Mouse (Mus musculus): Measurements from ENCODE around the gene Cadm1.

DNA sequence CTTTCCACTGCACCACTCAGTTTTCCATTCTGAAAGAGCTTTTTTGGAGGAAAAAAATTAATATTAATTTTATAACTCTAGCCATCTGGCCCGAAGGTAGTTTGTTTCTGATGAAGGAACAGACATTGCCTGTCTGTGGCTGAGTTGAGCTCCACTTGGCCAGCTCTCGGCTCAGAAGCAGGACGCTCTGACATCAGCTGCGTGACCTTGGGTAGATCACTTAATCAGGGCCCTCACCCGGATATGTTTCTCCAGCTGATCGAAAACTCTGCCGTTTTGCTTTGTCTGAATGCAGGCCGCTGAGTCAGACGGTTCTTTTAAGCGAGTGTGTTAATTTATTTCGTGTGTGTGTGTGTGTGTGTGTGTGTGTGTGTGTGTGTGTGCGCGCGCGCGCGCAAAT lies 23.1 kb upstream of the Cadm1 start:
- TF ChIP-seq CTCF (conservative IDR thresholded peaks at IDR 0.05; ENCODE audit: insufficient read depth, insufficient read length, low read depth, low read length) = no peak
- TF ChIP-seq POLR2A (IDR thresholded peaks at IDR 0.05; ENCODE audit: low read depth, low read length) = no peak

Measured in kidney, adult 2 months (tissue).